In the genomic region with DNA sequence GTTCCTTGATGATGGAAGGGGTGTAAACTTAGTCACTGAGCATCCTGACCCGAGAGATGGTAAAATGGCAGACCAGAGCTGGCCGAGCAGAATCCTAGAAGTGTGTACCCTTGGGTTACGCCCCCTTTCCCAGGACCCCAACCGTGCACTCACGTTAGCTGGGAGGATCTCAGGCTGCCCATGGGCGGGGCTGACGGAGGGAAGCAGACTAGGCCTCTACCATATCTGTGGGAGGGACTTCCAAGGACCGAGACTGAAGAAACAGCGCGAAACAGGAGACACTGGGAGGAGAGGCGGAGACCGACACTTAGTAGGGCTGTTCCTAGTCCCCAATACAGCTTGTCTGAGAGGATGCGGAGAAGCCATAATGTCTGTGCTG, we compare ENCODE assay signal across 8 mouse cellular contexts. TPM values are rescaled to one million over a fixed set of nuclear protein-coding genes. Genes with fewer than 3 reads are reported as not detected.
DNase-seq lines count a peak whose midpoint lies in the region; ATAC-seq and TF ChIP-seq lines count a peak whose summit lies in the region.

No protein-coding gene starts in this region.

- no peaks in the 10 kb centered on the region for H3K9me3 ChIP-seq in forebrain, embryonic 10.5 days
- H3K9me3 ChIP-seq in forebrain, embryonic 14.5 days (replicated peaks; ENCODE audit: control insufficient read depth, low read length) = no peaks in the 10 kb centered on the region
- H3K9me3 ChIP-seq in hindbrain, embryonic 14.5 days (ENCODE audit: control insufficient read depth, low read length) = no peaks in the 10 kb centered on the region

- no peak for ATAC-seq in forebrain, embryonic 14.5 days
- no peak for ATAC-seq in hindbrain, embryonic 14.5 days (ENCODE audit: low FRiP score)

- 0 out of 2 replicates have a peak, but pooled peaks have one; percentile 61 for TF ChIP-seq POLR2A in lung, adult 2 months (IDR thresholded peaks at IDR 0.05; ENCODE audit: borderline replicate concordance, extremely low read depth, low read depth, low read length)
- no peak for TF ChIP-seq POLR2A in olfactory bulb, adult 2 months (IDR thresholded peaks at IDR 0.05; ENCODE audit: insufficient read depth, low read depth, low read length)

- 2% methylated on average over 13 of the region's 13 CpGs for WGBS in forebrain, embryonic 10.5 days
- WGBS in forebrain, embryonic 14.5 days = 2% methylated on average over 13 of the region's 13 CpGs
- 4% methylated on average over 13 of the region's 13 CpGs for WGBS in hindbrain, embryonic 14.5 days
- 11% methylated on average over 13 of the region's 13 CpGs for WGBS in lung, adult 2 months
- 21% methylated on average over 13 of the region's 13 CpGs for WGBS in olfactory bulb, adult 2 months

- peak; percentile 37 for DNase-seq in forebrain, embryonic 10.5 days (ENCODE audit: extremely low spot score, low spot score)
- no peak for DNase-seq in forebrain, embryonic 14.5 days (ENCODE audit: low spot score)
- peak; percentile 71 for DNase-seq in embryo, embryonic 10.5 days (ENCODE audit: low spot score)
- DNase-seq in hindbrain, embryonic 14.5 days (ENCODE audit: low spot score) = no peak
- peak; percentile 59 for DNase-seq in lung, adult 2 months
- no peak for DNase-seq in thymus, postnatal 10 days (ENCODE audit: low spot score in 2 of 2)
- DNase-seq in c-Kit-positive CD71-positive TER-119-positive erythroid progenitor cells, embryonic 14.5 days (ENCODE audit: low spot score) = no peak

- peak overlapping the region; percentile 55 for H3K4me3 ChIP-seq in forebrain, embryonic 10.5 days
- H3K4me3 ChIP-seq in forebrain, embryonic 14.5 days (ENCODE audit: low read depth, low read length) = no peak overlapping the region; the same call in 1 of the 2 replicates
- H3K4me3 ChIP-seq in hindbrain, embryonic 14.5 days (replicated peaks; ENCODE audit: low read length) = peak overlapping the region; percentile 30
- peak overlapping the region; percentile 73 for H3K4me3 ChIP-seq in lung, adult 2 months (replicated peaks; ENCODE audit: extremely low read depth, low read depth, low read length)
- H3K4me3 ChIP-seq in olfactory bulb, adult 2 months (ENCODE audit: insufficient read depth, low read depth, low read length) = peak overlapping the region; percentile 60

- no peak overlapping the region; the same call in 1 of the 2 replicates for H3K27ac ChIP-seq in forebrain, embryonic 10.5 days
- H3K27ac ChIP-seq in forebrain, embryonic 14.5 days (ENCODE audit: low read depth, low read length) = no peak overlapping the region
- H3K27ac ChIP-seq in hindbrain, embryonic 14.5 days = no peak overlapping the region
- peak overlapping the region; percentile 34; the same call in 1 of the 2 replicates for H3K27ac ChIP-seq in olfactory bulb, adult 2 months (ENCODE audit: insufficient read depth, low read depth, low read length)

- no peak for TF ChIP-seq CTCF in lung, adult 2 months (IDR thresholded peaks at IDR 0.05; ENCODE audit: insufficient read depth, low read length)
- TF ChIP-seq CTCF in olfactory bulb, adult 2 months (IDR thresholded peaks at IDR 0.05; ENCODE audit: insufficient read depth, low read depth, low read length) = no peak

- H3K9ac ChIP-seq in forebrain, embryonic 14.5 days (ENCODE audit: low read length) = no peak overlapping the region
- peak overlapping the region; percentile 47; the same call in 1 of the 2 replicates for H3K9ac ChIP-seq in hindbrain, embryonic 14.5 days

- peaks cover 65% of the 10 kb centered on the region for H3K4me1 ChIP-seq in forebrain, embryonic 10.5 days
- peaks cover 9% of the 10 kb centered on the region for H3K4me1 ChIP-seq in forebrain, embryonic 14.5 days (ENCODE audit: control insufficient read depth, insufficient read depth, low read length)
- H3K4me1 ChIP-seq in hindbrain, embryonic 14.5 days (replicated peaks; ENCODE audit: control insufficient read depth, insufficient read depth, low read length) = peaks cover 21% of the 10 kb centered on the region
- H3K4me1 ChIP-seq in lung, adult 2 months (ENCODE audit: control insufficient read depth, insufficient read depth, low read length) = peaks cover 40% of the 10 kb centered on the region
- peaks cover 40% of the 10 kb centered on the region for H3K4me1 ChIP-seq in olfactory bulb, adult 2 months (ENCODE audit: control insufficient read depth, insufficient read depth, low read length)

- peaks cover 93% of the 10 kb centered on the region for H3K27me3 ChIP-seq in forebrain, embryonic 10.5 days (ENCODE audit: poor library complexity, severe bottlenecking)
- peaks cover 61% of the 10 kb centered on the region for H3K27me3 ChIP-seq in forebrain, embryonic 14.5 days (replicated peaks; ENCODE audit: control insufficient read depth, insufficient read depth, low read length)
- peaks cover 64% of the 10 kb centered on the region for H3K27me3 ChIP-seq in hindbrain, embryonic 14.5 days (ENCODE audit: control insufficient read depth, insufficient read depth, low read length)

- H3K36me3 ChIP-seq in forebrain, embryonic 10.5 days (replicated peaks) = peaks cover 13% of the 10 kb centered on the region
- H3K36me3 ChIP-seq in forebrain, embryonic 14.5 days (ENCODE audit: control insufficient read depth, insufficient read depth, low read length) = 0 out of 2 replicates have a peak, but pooled peaks cover 10% of the 10 kb centered on the region
- peaks cover 11% of the 10 kb centered on the region for H3K36me3 ChIP-seq in hindbrain, embryonic 14.5 days (replicated peaks; ENCODE audit: control insufficient read depth, insufficient read depth)

- H3K4me2 ChIP-seq in forebrain, embryonic 14.5 days (ENCODE audit: low read length) = no peak overlapping the region
- peak overlapping the region; percentile 58 for H3K4me2 ChIP-seq in hindbrain, embryonic 14.5 days (replicated peaks)

RNA-seq across cellular contexts. Expression of gene Arhgap27, which starts 1.4 kb away (rescaled TPM):
- polyA plus RNA-seq in forebrain, embryonic 10.5 days (2016; fragmentation: Nextera tagmentation; extraction: Ambion mirVana) = 3.7 and 3.8 TPM in 2 replicates
- polyA plus RNA-seq in forebrain, embryonic 14.5 days (2014; fragmentation: Nextera tagmentation; extraction: Ambion mirVana) = 1.5 and 2.3 TPM in 2 replicates
- polyA plus RNA-seq in hindbrain, embryonic 14.5 days (2014; fragmentation: Nextera tagmentation; extraction: Ambion mirVana) = 3.9 and 5.4 TPM in 2 replicates
- polyA plus RNA-seq in lung, adult 2 months (2012; rRNA removed) = 71.4 and 83.7 TPM in 2 replicates
- not detected in 2 replicates for polyA plus RNA-seq in olfactory bulb, adult 2 months (2012; ENCODE audit: insufficient read depth, insufficient read length, low replicate concordance, missing spikeins)

RNA-seq across cellular contexts. Expression of gene Plekhm1, which starts 50.4 kb away (rescaled TPM):
- 8.4 TPM in 2 replicates for polyA plus RNA-seq in forebrain, embryonic 10.5 days (2016; fragmentation: Nextera tagmentation; extraction: Ambion mirVana)
- 7.5 and 10.0 TPM in 2 replicates for polyA plus RNA-seq in forebrain, embryonic 14.5 days (2014; fragmentation: Nextera tagmentation; extraction: Ambion mirVana)
- polyA plus RNA-seq in hindbrain, embryonic 14.5 days (2014; fragmentation: Nextera tagmentation; extraction: Ambion mirVana) = 9.2 and 10.3 TPM in 2 replicates
- 23.9 and 28.0 TPM in 2 replicates for polyA plus RNA-seq in lung, adult 2 months (2012; rRNA removed)
- not detected in 2 replicates for polyA plus RNA-seq in olfactory bulb, adult 2 months (2012; ENCODE audit: insufficient read depth, insufficient read length, low replicate concordance, missing spikeins)

Comparison
In these comparisons a context has a peak if more than half of its experiments do, and no peak if none do; other contexts are left out.
1. DNase-seq: peak in forebrain, embryonic 10.5 days (single experiment), embryo, embryonic 10.5 days (single experiment) and lung, adult 2 months (single experiment); none in forebrain, embryonic 14.5 days (single experiment), hindbrain, embryonic 14.5 days (single experiment), thymus, postnatal 10 days (0 of 2) and c-Kit-positive CD71-positive TER-119-positive erythroid progenitor cells, embryonic 14.5 days (single experiment).